Mouse (Mus musculus): ENCODE data around the gene Scn1b.

DNA sequence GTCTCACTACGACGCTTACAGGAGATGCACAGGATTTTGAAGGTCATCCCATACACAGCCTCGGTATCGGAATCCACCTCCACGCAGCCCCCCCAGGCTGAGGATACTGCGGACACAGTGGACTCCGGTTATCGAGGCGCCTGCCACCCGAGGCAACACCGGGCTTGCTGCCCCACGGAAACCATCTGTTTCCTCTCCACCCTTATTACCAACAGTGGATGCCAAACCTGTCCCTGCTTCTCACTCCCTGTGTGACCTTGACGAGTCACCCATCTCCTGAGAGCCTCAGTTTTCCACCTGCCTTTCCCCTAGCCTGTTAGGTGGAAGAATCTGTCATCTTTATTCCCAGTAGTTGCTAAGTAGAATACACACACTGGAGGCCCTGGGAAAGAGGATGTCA is 1.7 kb downstream of the Scn1b start:
- no peak for TF ChIP-seq EP300 (IDR thresholded peaks at IDR 0.05; ENCODE audit: low read length)
- TF ChIP-seq GABPA (IDR thresholded peaks at IDR 0.05; ENCODE audit: insufficient replicate concordance, low read depth, low read length) = no peak
- TF ChIP-seq TCF12 (IDR thresholded peaks at IDR 0.05; ENCODE audit: low read depth, low read length) = no peak
- TF ChIP-seq POLR2A (IDR thresholded peaks at IDR 0.05; ENCODE audit: low read depth, low read length) = no peak
- TF ChIP-seq USF1 (IDR thresholded peaks at IDR 0.05; ENCODE audit: low read depth, low read length) = no peak
- no peak for TF ChIP-seq CTCF (conservative IDR thresholded peaks at IDR 0.05 in 1 of 2, IDR thresholded peaks at IDR 0.05 in 1 of 2; ENCODE audit: low read depth in 2 of 2, low read length in 2 of 2)
- TF ChIP-seq KAT2A (IDR thresholded peaks at IDR 0.05; ENCODE audit: insufficient replicate concordance, low read length) = no peak
